Mouse (Mus musculus) cerebellum, adult 18-20 months (tissue): ENCODE data around the gene C1ra.
"Not testable (repeated sequence)": the region's sequence is repeated elsewhere in the genome, so short reads cannot be mapped to it uniquely, and the experiment has no call there.

ENCODE experiments used
- DNase-seq, 2 experiments: peaks; one replicate each; pipeline ENCODE4 v3.0.0; 2021

Gene C1ra

DNA sequence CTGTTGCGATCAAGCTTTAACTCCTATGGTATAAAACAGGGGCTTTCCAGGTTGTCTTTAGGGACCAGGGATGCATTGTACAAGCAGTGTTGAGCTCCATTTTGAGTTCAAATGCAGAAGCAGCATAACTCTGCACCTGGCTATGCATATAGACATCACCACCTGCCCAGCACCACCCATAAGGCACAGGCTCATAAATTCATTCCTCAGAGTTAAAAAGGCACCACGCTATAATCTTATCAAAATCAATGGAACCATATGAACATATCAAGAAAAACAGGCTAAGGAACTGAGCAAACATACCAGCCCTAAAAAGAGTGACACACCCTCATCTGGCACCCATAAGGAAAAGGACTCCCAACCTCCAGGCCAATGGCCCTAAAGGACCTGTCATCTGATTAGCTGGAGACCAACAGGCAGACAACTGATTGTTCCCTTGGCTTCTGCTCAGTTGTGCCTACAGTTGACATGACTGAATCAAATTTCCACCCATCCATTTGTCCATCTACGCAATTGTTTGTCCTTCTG is 36.9 kb downstream of the C1ra start:
- DNase-seq = no peak

DNA sequence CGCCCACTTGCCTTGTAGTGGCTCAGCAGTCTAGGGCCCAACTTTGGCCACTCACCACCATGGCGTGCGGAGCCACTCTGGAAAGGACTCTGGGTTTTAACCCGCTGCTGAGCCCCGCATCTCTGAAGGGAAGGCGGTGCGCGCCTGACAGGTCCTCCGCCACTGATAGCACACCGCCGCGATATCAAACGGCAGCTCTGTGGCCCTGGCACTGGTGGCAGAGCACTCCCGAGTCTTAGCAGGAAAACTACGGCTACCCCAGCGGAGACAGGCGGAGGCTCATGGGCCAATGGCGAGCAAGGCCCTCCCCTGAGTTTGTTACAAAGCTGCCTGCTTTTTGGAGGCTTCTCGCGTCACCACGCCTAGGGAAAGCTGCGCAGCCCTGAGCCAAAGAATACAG is 40.6 kb downstream of the C1ra start:
- DNase-seq = no peak

DNA sequence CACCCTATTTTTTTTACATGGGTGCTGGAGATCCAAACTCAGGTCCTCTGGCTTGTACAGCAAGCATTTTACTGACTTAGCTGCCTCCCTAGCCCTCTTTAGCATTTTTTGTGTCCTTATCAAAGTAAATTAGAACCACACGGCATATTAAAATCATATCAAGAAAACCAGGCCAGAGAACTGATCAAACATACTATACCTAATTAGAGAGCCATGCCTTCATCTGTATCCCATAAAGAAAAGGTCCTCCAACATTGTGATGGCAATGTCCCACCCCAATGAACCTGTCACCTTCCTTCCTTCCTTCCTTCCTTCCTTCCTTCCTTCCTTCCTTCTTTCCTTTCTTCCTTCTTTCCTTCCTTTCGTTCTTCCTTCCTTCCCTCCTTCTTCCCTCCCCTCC is 43.8 kb downstream of the C1ra start:
- not testable (repeated sequence) for DNase-seq

GRCm38 (mm10) chr6:124561156-124561555 is 49.0 kb downstream of the C1ra start:
- DNase-seq = not testable (repeated sequence)

DNA sequence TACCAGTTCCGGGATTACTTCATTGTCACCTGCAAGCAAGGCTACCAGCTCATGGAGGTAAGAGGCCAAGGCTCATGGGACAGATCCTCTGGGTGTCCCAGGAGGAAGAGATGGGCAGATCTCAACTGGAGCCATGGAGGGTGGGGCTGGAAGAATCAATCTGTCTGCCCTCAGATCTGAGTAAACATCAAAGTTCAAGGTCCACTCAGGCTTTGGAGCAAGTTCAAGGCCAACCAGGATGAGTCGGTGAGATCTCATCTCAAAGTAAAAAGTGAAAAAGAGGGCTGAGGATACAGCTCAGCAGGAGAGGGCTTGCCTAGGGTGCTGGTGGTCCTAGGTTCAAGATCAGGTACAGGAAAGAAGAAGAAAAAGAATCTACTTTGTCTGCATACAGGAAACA is 49.4 kb downstream of the C1ra start:
- not testable (repeated sequence) for DNase-seq

GRCm38 (mm10) chr6:124570026-124570425 is 57.8 kb downstream of the C1ra start, which contains the start of gene C1rb:
Gene C1rb (plus strand): TSS chr6:124570294.
- peak; percentile 58 to 76 for DNase-seq
